Mouse (Mus musculus): ENCODE measurements around the gene Stfa2l1.

- TF ChIP-seq CTCF (IDR thresholded peaks at IDR 0.05; ENCODE audit: extremely low read depth, insufficient read depth, low read length), result no peak
- TF ChIP-seq POLR2A (IDR thresholded peaks at IDR 0.05; ENCODE audit: extremely low read depth, insufficient read depth, low read length), result no peak
These were observed 47.2 kb downstream of the Stfa2l1 start for GRCm38 (mm10) chr16:36203846-36204245.

All from cortical plate, adult 2 months (tissue).